Comparison of ENCODE assay signal across 19 mouse cellular contexts in genomic region chr6:53513380-53513779, GRCm38 (mm10).
DNase-seq lines count a peak whose midpoint lies in the region; TF ChIP-seq lines count a peak whose summit lies in the region.
"Had no signal": no experiment of that assay in that cellular context is flagged by ENCODE, and none has a peak within 500 bp of the region (broad histone marks: within the 10 kb centered on the region; RNA-seq: fewer than 3 reads in every experiment).

No protein-coding gene starts in this region.

- intact Hi-C loops in heart, postnatal 25 days (cut with DNase I) = loop anchor here (10.0 kb wide), 1 partner anchor 249 kb away; no protein-coding TSS in a partner anchor

- in situ Hi-C loops in CH12.LX (cut with MboI; ENCODE audit: low pct_ligation_motif_present, low pct_unique_long_range_greater_than_20kb, low sequenced_read_pairs) = loop anchor here (25.0 kb wide), 2 partner anchors 124 to 226 kb away; partner anchors contain the start of gene Creb5

- TF ChIP-seq RAD21 in CH12.LX (IDR thresholded peaks at IDR 0.05; ENCODE audit: low read depth, low read length) = no peak

- H3K4me1 ChIP-seq in CH12.LX (ENCODE audit: control insufficient read depth in 1 of 2, insufficient read depth in 2 of 2) = peaks cover 8 to 18% of the 10 kb centered on the region in 2 experiments

- H3K4me2 ChIP-seq in CH12.LX (ENCODE audit: insufficient read depth, low read depth, poor library complexity, severe bottlenecking) = peak overlapping the region; percentile 72

- no peaks in the 10 kb centered on the region for H3K27me3 ChIP-seq in CH12.LX (replicated peaks)
- H3K27me3 ChIP-seq: Patski had no signal

- DNase-seq in heart, adult 11 months = peak; percentile 73
- DNase-seq in heart, postnatal 25 days (ENCODE audit: low spot score) = no peak
- peak; percentile 27 for DNase-seq in testis, postnatal 10 days (ENCODE audit: low spot score)
- DNase-seq in testis, postnatal 14 days (ENCODE audit: low spot score) = no peak
- peak; percentile 64 for DNase-seq in CH12.LX (ENCODE audit: extremely low read depth)
- no peak for DNase-seq in ovary, postnatal 14 days (ENCODE audit: low spot score)
- DNase-seq: adrenal gland, adult 2 months; adrenal gland, adult 8-10 months; adrenal gland, postnatal 10 days; adrenal gland, postnatal 14 days; adrenal gland, postnatal 25 days; adrenal gland, postnatal 36 days; B cell, adult 2 months; cerebellum, adult 11 months; cerebellum, adult 11-12 months; cerebellum, adult 18-20 months; cerebellum, adult 2 months had no signal

- no peaks in the 10 kb centered on the region for H3K9me3 ChIP-seq in CH12.LX (replicated peaks; ENCODE audit: low read length)

- dilution Hi-C loops in CH12.LX (cut with MboI; ENCODE audit: extremely low pct_ligation_motif_present, extremely low pct_unique_long_range_greater_than_20kb, low sequenced_read_pairs) = no loop called here

- TF ChIP-seq POLR2A in CH12.LX (IDR thresholded peaks at IDR 0.05; ENCODE audit: low read depth, low read length) = no peak

- no peak overlapping the region for H3K27ac ChIP-seq in CH12.LX (ENCODE audit: insufficient read depth, low read depth)

- 0 out of 2 replicates have a peak overlapping the region, but pooled peaks have one; percentile 20 for H3K9ac ChIP-seq in CH12.LX (ENCODE audit: insufficient read depth, low read depth)

- no peaks in the 10 kb centered on the region for H3K79me2 ChIP-seq in CH12.LX (replicated peaks; ENCODE audit: control insufficient read depth, extremely low read depth, insufficient read depth, poor library complexity, severe bottlenecking)

- no peaks in the 10 kb centered on the region for H3K36me3 ChIP-seq in CH12.LX (replicated peaks in 1 of 2; ENCODE audit: control insufficient read depth in 1 of 2, insufficient read depth in 1 of 2, low read length in 1 of 2)
- H3K36me3 ChIP-seq: G1E had no signal

- no peak for TF ChIP-seq EP300 in CH12.LX (IDR thresholded peaks at IDR 0.05; ENCODE audit: low read length)

- no peak overlapping the region for H3K4me3 ChIP-seq in CH12.LX (replicated peaks in 1 of 3; ENCODE audit: low read depth in 2 of 3, low read length in 2 of 3, poor library complexity in 1 of 3)

- TF ChIP-seq CTCF in CH12.LX (conservative IDR thresholded peaks at IDR 0.05 in 1 of 2, IDR thresholded peaks at IDR 0.05 in 1 of 2; ENCODE audit: low read depth in 2 of 2, low read length in 2 of 2) = no peak

TF ChIP-seq in CH12.LX, 34 proteins besides CTCF, POLR2A, EP300 and RAD21:
- TF ChIP-seq IRF4 (IDR thresholded peaks at IDR 0.05; ENCODE audit: low read depth, low read length) = 0 out of 2 replicates have a peak, but pooled peaks have one; percentile 7
- no peak for TF ChIP-seq MAZ (IDR thresholded peaks at IDR 0.05; ENCODE audit: low read depth, low read length)
- TF ChIP-seq ETS1 (conservative IDR thresholded peaks at IDR 0.05; ENCODE audit: low read depth, low read length) = peak; percentile 70

Comparison
In these comparisons a context has a peak if more than half of its experiments do, and no peak if none do; other contexts are left out.
1. DNase-seq: peak in heart, adult 11 months (single experiment), testis, postnatal 10 days (single experiment) and CH12.LX (single experiment); none in heart, postnatal 25 days (single experiment), testis, postnatal 14 days (single experiment) and ovary, postnatal 14 days (single experiment).